Mouse (Mus musculus) midbrain, embryonic 10.5 days (tissue): ENCODE data around the gene Slit2. TPM values are rescaled to one million over a fixed set of nuclear protein-coding genes. Genes with fewer than 3 reads are reported as not detected.

Experiments used
- DNase-seq: peaks from one replicate; pipeline ENCODE4 v3.0.0-alpha.2; 2017; ENCODE audit warnings: low spot score
- H3K27ac ChIP-seq: fragments of 300-500 bp; sonication (generic); replicated peaks from 2 replicates; pipeline ENCODE4 v1.5.1; 2016; ENCODE audit warnings: mild to moderate bottlenecking
- H3K27me3 ChIP-seq: fragments of 300-500 bp; sonication (generic); 2 replicates; pipeline ENCODE4 v1.6.1; 2016; ENCODE audit warnings: low read depth, mild to moderate bottlenecking; ENCODE audit not compliant: poor library complexity, severe bottlenecking
- H3K36me3 ChIP-seq: fragments of 300-500 bp; sonication (generic); 2 replicates; pipeline ENCODE4 v1.6.1; 2016; ENCODE audit warnings: mild to moderate bottlenecking, moderate library complexity
- H3K4me1 ChIP-seq: fragments of 300-500 bp; sonication (generic); 2 replicates; pipeline ENCODE4 v1.6.1; 2016
- H3K4me3 ChIP-seq: fragments of 300-500 bp; sonication (generic); 2 replicates; pipeline ENCODE4 v1.5.1; 2016; ENCODE audit warnings: mild to moderate bottlenecking, moderate library complexity
- H3K9me3 ChIP-seq: fragments of 300-500 bp; sonication (generic); replicated peaks from 2 replicates; pipeline ENCODE4 v1.6.1; 2016; ENCODE audit warnings: mild to moderate bottlenecking
- WGBS: fragments of 180-500 bp; shearing (Covaris S2); methylation state at CpG from one replicate; pipeline ENCODE4 v1.1.7; 2016; 5-methylcytosine and 5-hydroxymethylcytosine counted together
- polyA plus RNA-seq: library from polyadenylated mRNA; unstranded; fragments of >200 nt; fragmentation: Nextera tagmentation; extraction: Ambion mirVana; gene quantifications from 2 replicates; pipeline ENCODE4 v1.2.1, GENCODE M21; 2016

Gene Slit2
- 44.4 and 45.2 TPM in 2 replicates for polyA plus RNA-seq

DNA sequence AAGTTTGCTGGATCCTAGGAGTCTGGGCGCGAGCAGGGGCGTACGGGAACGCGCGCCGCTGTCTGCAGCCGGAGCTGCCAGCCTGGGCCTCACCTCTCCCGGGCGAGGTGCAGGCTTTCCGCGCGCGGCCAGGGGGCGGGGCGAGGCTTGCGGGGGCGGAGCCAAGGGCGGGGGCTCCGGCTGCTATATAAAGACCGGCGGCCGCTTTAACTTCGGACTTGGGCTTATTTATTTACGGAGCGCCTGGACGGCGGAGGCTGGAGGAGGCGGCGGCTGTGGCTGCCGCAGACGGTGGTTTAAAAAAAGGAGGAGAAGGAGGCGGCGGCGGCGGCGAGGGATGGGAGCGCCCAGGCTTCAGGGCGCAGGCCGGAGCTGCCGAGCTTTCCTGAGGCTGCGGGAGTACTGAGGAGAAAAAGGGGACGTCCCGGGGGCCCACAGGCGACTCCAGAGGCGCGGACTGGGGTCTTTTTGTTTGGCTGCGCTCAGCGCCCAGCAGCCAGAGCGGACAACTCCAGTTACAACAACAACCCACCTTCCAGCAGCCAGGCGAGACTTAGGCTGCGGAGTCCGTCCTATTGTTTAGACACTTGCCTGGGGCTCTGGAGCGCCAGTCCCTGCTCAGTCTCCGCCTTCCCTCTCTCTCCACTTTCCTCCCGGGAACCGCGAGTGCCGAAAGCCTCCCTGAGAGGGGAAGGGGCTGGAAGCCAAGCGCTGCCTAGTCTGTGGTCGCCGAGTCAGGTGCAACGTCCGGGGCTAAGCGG is at the start of gene Slit2:
TSS of gene Slit2 (plus strand) at position 198 of the 761 bp plus-strand sequence.
- peak within 1 kb of the TSS; percentile 83 for H3K4me3 ChIP-seq
- H3K27ac ChIP-seq: peak within 1 kb of the TSS; percentile 90
- H3K4me1 ChIP-seq: peaks cover 58% of the 10 kb centered on the region
- no peaks in the 10 kb centered on the region for H3K36me3 ChIP-seq
- peaks cover 51% of the 10 kb centered on the region for H3K27me3 ChIP-seq
- DNase-seq: peak; percentile 94
- no peaks in the 10 kb centered on the region for H3K9me3 ChIP-seq
- WGBS: 0% methylated on average over 66 of the region's 66 CpGs

DNA sequence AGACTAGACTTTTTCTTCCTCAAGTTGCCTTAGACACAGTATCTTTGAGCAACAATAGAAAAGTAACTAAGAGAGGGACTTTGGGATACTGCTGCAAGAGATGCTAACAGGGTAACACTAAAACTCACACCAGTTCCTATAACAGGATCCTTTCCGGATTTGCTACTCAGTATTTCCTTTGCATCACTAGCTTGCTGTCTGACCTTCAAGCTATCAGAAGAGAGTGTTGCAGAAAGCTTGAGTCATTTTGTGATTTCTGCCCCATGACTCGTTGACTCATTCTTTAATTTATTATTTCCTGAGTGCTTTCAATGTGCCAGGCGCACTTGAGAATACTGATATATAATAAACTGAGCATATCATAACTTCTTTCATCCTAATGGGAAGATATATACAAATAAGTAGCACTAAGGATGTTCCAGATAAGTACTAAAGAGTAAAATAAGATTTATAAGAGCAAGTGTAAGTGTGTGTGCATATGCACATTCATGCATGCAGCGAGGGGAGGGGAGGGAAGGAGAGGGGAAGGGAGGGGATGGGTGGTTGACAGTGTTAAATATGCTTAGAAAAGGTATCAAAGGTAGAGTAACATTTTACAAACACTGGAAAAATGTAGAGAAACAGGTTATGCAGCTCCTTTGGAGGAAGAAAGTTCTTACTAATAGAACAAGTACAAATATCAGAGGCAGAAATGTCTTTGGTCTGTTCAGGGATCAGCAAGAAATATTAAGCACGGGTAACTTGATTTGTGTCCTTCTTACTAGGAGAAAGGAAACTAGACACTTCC is 44.2 kb upstream of the Slit2 start:
- Histone ChIP-seq H3K4me3 (no peak overlapping the region), H3K9me3 (no peaks in the 10 kb centered on the region), H3K27ac (no peak overlapping the region), H3K36me3 (no peaks in the 10 kb centered on the region), H3K4me1 (no peaks in the 10 kb centered on the region), H3K27me3 (no peaks in the 10 kb centered on the region)
- DNase-seq: no peak
- 87% methylated on average over 5 of the region's 5 CpGs for WGBS

DNA sequence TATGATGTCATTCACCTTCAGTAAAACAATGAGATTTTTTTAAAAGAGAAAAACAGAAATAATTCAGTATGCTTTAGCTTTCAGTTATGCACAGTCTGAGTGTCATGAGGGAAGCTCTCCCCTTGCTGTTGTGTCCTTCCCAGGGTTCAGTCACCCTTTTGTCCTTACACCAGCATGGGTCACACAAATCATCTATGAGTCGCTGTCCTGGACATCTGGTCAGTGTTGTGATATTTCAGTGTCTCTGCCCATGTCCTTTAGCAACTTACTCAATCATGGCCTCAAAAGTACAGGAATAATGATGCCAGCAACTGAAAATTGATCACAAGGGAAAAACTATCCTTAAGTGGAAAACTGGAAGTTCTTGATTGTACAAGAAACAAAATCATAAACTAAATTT is 26.5 kb upstream of the Slit2 start:
- Histone ChIP-seq H3K4me1 (no peaks in the 10 kb centered on the region), H3K27me3 (no peaks in the 10 kb centered on the region), H3K27ac (no peak overlapping the region), H3K9me3 (no peaks in the 10 kb centered on the region), H3K36me3 (no peaks in the 10 kb centered on the region), H3K4me3 (no peak overlapping the region)
- WGBS: 82% methylated on average over 1 of the region's 1 CpGs
- no peak for DNase-seq

DNA sequence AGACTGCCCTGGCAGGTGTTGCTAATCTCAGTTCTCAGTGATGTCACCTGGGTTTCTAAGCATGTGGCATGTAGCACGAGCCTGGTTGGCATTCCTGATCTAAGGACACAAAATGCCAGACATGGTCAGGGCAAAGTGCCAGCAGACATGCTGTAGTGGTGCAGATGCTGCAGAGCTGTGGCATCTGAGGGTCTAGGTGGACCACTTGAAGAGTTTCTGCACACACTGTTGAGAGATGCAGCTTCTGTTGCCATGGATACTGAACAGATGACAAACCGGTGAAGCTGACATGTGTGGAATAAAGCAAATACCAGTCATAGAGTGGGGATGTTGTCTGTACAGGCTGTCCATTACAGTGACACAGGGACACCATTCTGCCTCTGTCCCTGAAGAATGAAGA is 7.1 kb upstream of the Slit2 start:
- no peak overlapping the region for H3K27ac ChIP-seq
- no peaks in the 10 kb centered on the region for H3K27me3 ChIP-seq
- peaks cover 2% of the 10 kb centered on the region; the same call in 1 of the 2 replicates for H3K4me1 ChIP-seq
- H3K4me3 ChIP-seq: no peak overlapping the region
- 75% methylated on average over 2 of the region's 2 CpGs for WGBS
- H3K9me3 ChIP-seq: no peaks in the 10 kb centered on the region
- DNase-seq: no peak
- no peaks in the 10 kb centered on the region for H3K36me3 ChIP-seq

DNA sequence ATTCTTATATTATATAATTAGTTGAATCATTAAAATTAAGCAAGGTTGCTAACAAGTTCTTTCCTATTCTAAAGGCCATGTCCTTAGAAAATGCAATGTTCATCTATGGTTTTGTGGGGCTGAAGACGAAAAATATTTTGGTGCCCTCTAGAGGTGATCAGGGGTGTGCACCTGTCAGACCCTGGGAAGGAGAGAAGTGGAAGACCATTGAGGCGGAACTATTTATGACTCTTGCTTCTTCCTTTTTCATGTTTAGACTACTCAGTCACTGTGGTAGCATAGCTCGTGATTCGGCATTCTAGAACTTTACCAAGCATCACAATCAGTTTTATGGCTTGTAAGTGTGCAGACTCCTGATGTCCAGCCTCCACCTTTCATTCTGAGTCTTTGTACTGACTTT is 3.6 kb upstream of the Slit2 start:
- Histone ChIP-seq H3K27ac (no peak overlapping the region), H3K4me3 (no peak overlapping the region), H3K9me3 (no peaks in the 10 kb centered on the region), H3K36me3 (no peaks in the 10 kb centered on the region), H3K4me1 (peaks cover 23% of the 10 kb centered on the region), H3K27me3 (peaks cover 18% of the 10 kb centered on the region)
- 45% methylated on average over 4 of the region's 4 CpGs for WGBS
- peak; percentile 25 for DNase-seq

DNA sequence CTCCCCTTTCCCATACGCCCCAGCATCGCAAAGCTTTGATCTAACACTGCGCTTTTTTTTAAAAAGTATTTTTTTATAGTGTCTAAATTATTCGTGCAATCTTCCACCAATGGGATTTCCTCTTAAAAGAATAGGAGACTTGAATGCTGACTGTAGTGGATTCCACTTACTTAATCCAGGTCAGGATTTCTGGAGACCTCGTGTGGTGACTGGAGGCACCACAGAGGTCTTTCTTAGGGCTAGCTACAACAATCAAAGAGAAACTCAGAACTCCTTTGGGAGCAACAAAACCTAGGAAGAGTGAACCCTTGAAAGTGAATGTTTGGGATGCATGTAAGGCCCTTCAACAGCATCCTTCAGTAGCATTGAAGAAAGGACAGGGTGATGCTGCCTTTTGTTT is 2.5 kb upstream of the Slit2 start:
- DNase-seq: no peak
- peaks cover 34% of the 10 kb centered on the region for H3K4me1 ChIP-seq
- 35% methylated on average over 5 of the region's 5 CpGs for WGBS
- H3K36me3 ChIP-seq: no peaks in the 10 kb centered on the region
- no peak overlapping the region for H3K4me3 ChIP-seq
- no peaks in the 10 kb centered on the region for H3K9me3 ChIP-seq
- no peak overlapping the region for H3K27ac ChIP-seq
- H3K27me3 ChIP-seq: peaks cover 29% of the 10 kb centered on the region

DNA sequence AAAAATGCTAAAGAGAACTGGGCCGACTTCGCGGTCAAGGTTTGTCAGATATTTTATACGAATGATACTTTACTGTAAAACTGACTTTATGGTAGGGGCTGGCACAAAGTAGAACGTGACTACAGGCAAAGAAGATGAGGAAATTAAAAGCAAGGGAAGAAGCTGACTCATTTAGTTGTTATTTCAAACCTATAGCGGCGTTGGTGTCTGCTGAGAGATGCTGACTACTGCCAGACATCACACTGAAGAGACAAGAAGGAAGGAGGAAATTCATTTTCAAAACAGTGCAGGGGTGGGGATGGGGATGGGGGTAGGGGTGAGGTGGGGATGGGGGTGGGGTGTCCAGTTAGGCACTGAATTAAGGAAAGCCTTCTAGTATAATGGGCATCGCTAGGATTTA is 987 bp upstream of the Slit2 start:
- H3K27ac ChIP-seq: no peak overlapping the region
- peak overlapping the region; percentile 83 for H3K4me3 ChIP-seq

DNA sequence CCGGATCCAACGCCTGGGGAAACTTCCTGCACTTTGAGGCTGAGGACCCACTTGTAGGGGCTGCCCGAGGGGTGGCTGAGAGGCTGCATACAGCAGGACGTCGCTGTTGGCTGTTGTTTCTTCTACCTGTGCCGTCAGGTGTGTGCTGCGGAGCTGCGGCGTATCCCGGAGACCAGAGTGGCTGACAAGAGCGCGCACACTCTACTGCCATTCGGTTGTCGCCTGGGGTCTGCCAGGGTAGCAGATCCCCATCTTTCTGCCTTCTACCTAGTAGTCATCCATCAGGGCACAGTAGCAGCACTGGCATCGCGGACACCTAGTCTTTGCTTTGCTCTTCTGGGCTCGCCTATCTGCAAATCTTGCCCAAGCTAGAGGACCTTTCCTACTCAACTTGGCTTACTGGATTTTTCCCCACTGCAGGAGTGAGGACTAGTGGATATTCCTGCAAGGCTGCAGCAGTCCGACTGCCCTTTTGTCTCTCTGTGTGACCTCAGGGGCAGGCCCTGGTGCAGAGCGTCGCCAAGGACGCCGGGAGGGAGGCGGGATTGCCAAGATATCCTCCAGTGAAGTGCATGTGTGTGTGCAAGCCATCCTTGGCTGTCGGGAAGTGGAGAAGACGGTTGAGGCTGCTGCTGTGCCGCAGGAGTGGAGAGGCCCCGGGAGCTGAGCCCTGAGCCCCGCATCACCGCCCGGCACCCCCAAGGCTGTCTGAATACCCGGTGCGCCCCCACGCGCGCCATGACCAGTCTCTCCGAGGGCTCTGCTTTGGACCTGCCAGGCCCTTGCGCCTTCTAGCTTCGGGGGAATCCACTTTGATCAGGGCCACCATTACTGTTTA is 1.0 kb downstream of the Slit2 start:
- peaks cover 60% of the 10 kb centered on the region for H3K27me3 ChIP-seq
- under 1% methylated on average over 38 of the region's 38 CpGs for WGBS
- peak overlapping the region; percentile 90 for H3K27ac ChIP-seq
- no peaks in the 10 kb centered on the region for H3K36me3 ChIP-seq
- DNase-seq: peak; percentile 71
- H3K9me3 ChIP-seq: no peaks in the 10 kb centered on the region
- peaks cover 66% of the 10 kb centered on the region for H3K4me1 ChIP-seq
- H3K4me3 ChIP-seq: peak overlapping the region; percentile 83

More for the DNA sequence above, 987 bp upstream of the Slit2 start:
- DNase-seq: no peak
- Histone ChIP-seq H3K36me3 (no peaks in the 10 kb centered on the region), H3K9me3 (no peaks in the 10 kb centered on the region), H3K27me3 (peaks cover 42% of the 10 kb centered on the region), H3K4me1 (peaks cover 47% of the 10 kb centered on the region)
- 52% methylated on average over 8 of the region's 8 CpGs for WGBS

DNA sequence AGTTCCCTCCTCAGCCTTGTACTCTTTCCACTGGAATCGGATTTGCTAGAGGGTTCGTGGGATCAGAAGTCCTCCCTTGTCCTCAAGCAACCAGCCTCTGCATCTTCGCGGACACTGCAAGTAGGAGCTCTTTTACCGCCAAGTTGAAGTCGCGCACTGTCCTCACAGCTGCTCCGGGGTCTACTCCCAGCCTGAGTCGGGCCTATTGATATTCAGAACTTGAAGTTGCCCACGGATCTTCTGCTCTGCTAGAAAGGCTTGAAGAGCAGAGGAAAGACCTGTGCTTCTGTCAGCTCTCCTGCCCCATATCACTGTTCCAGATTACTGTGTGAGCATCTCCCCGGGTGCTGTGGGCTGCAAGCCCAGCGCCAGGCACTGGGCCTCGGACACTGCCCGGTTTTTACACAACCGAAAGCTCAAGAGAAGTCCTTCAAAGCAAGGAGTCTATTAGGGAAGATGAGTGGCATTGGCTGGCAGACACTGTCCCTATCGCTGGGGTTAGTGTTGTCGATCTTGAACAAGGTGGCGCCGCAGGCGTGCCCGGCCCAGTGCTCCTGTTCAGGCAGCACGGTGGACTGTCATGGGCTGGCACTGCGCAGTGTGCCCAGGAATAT is 1.8 kb downstream of the Slit2 start:
- under 1% methylated on average over 23 of the region's 23 CpGs for WGBS
- Histone ChIP-seq H3K27ac (peak overlapping the region; percentile 90), H3K9me3 (no peaks in the 10 kb centered on the region), H3K4me3 (peak overlapping the region; percentile 83), H3K27me3 (peaks cover 61% of the 10 kb centered on the region), H3K4me1 (peaks cover 69% of the 10 kb centered on the region), H3K36me3 (no peaks in the 10 kb centered on the region)
- peak; percentile 57 for DNase-seq

DNA sequence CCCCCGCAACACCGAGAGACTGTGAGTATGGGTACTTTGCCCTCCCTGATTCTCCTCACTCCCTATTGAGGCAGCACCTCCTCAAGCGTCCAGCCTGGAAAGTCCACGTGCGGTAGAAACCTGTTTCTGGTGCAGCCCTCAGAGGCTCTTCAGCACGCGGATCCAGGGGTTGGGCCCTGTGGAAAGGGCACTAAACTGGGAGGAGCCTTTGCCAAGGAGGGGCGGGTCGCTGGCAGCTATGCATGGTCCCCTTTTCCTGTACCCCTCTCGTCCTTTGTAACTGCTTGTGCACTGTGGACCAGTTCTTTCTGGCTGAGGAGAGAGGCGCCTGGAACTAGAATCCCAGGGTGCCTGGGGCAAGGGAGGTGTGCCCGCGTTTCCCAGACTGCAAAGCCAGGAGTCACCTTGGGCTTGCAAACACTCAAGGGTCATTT is 2.3 kb downstream of the Slit2 start:
- Histone ChIP-seq H3K36me3 (no peaks in the 10 kb centered on the region), H3K27ac (peak overlapping the region; percentile 90), H3K4me3 (peak overlapping the region; percentile 83), H3K4me1 (peaks cover 69% of the 10 kb centered on the region), H3K27me3 (peaks cover 61% of the 10 kb centered on the region), H3K9me3 (no peaks in the 10 kb centered on the region)
- peak; percentile 55 for DNase-seq
- WGBS: under 1% methylated on average over 13 of the region's 13 CpGs

DNA sequence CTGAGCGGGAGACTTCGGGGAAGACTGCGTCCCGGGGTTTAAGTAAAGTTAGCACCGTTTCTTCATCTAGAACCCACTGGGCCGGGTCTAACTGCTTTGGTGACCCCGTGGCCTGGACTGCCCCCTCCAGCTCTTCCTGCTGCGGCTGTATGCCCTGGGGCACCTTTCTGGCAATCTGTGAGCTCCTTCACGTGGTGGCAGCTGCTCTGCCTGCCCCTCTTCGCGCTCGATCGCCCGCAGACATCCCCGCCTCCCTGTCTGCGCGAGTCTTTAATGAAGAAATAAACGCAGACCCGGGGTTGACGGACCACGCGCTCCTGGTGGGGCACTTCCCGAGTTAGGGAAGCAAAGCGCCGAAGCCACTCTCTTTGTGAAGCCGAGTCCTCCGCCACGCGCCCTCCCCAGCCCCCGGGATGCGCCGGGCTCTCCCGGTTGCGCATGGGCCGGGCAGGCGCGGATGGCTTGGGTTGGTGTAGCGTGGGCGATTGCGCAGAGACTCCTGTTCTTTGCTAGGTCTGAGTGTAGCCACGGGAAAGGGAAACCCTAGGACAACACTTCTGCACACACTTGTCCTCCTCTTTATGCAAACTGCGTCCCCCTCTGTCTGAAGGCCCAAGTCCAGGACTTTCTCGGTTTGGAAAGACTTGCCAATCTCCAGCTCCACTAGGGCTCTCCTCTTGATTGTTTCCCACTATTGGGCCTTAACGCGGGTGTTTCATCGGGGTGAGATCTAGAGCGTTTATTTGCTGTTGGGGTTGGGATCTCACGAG is 3.1 kb downstream of the Slit2 start:
- H3K36me3 ChIP-seq: no peaks in the 10 kb centered on the region
- H3K27ac ChIP-seq: peak overlapping the region; percentile 90
- DNase-seq: peak; percentile 75
- H3K4me1 ChIP-seq: peaks cover 67% of the 10 kb centered on the region
- under 1% methylated on average over 48 of the region's 48 CpGs for WGBS
- peak overlapping the region; percentile 83 for H3K4me3 ChIP-seq
- H3K27me3 ChIP-seq: peaks cover 61% of the 10 kb centered on the region
- no peaks in the 10 kb centered on the region for H3K9me3 ChIP-seq
